Comparison of ENCODE assay signal across 25 mouse cellular contexts in the genomic region with DNA sequence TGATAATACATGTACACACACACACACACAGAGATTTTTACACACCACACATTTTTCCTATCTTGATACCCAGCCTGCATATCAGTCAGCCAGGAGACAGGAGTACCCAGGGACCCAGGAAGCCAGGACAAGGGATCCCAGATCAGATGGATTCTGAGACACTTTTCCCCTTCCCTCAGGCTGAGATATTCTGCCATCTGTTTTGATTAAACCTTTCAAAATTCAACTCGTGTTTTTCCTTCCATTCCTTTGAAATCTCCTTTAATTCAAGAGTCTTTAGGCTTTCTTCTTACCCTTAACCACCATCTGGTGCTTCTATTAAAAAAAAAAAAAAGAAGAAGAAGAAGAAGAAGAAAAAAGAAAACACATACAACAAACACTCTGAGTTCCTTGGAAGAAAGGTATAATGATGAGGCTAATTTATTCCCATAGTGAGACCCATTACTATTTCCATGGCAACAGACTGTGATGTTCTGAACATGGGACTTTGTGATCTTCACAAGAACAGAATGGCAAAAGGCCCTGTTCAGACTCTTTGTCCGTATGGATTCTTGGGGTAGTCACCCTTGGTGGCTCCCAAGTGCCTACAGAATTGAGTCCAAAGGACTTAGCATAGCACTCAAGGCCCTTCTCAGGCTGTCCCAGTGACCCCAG. TPM values are rescaled to one million over a fixed set of nuclear protein-coding genes. Genes with fewer than 3 reads are reported as not detected.
DNase-seq lines count a peak whose midpoint lies in the region; ATAC-seq and TF ChIP-seq lines count a peak whose summit lies in the region.
"Had no signal": no experiment of that assay in that cellular context is flagged by ENCODE, and none has a peak within 500 bp of the region (broad histone marks: within the 10 kb centered on the region; RNA-seq: fewer than 3 reads in every experiment).

No protein-coding gene starts in this region.

- H3K36me3 ChIP-seq in hindbrain, embryonic 11.5 days (ENCODE audit: control insufficient read depth, insufficient read depth, low read length), result no peaks in the 10 kb centered on the region
- no peaks in the 10 kb centered on the region for H3K36me3 ChIP-seq in hindbrain, postnatal 0 days (ENCODE audit: insufficient read depth, low read length)
- no peaks in the 10 kb centered on the region for H3K36me3 ChIP-seq in midbrain, embryonic 13.5 days
- H3K36me3 ChIP-seq in midbrain, embryonic 10.5 days, result no peaks in the 10 kb centered on the region
- H3K36me3 ChIP-seq in midbrain, embryonic 14.5 days (ENCODE audit: control insufficient read depth, insufficient read depth, low read length), result no peaks in the 10 kb centered on the region
- H3K36me3 ChIP-seq: G1E; limb, embryonic 12.5 days; midbrain, embryonic 12.5 days had no signal

- H3K4me2 ChIP-seq in hindbrain, embryonic 11.5 days (replicated peaks; ENCODE audit: low read depth, low read length), result no peak overlapping the region
- no peak overlapping the region for H3K4me2 ChIP-seq in hindbrain, postnatal 0 days (ENCODE audit: low read depth, low read length)
- H3K4me2 ChIP-seq in midbrain, embryonic 13.5 days (replicated peaks), result no peak overlapping the region
- H3K4me2 ChIP-seq in midbrain, embryonic 14.5 days (ENCODE audit: low read length), result no peak overlapping the region
- H3K4me2 ChIP-seq: limb, embryonic 12.5 days; liver, embryonic 11.5 days; midbrain, embryonic 12.5 days had no signal

- TF ChIP-seq CTCF in hindbrain, postnatal 0 days (IDR thresholded peaks at IDR 0.05; ENCODE audit: low read depth), result no peak

- ATAC-seq in hindbrain, embryonic 11.5 days (ENCODE audit: low FRiP score), result peak; percentile 46
- no peak for ATAC-seq in hindbrain, postnatal 0 days
- peak; percentile 45; the same call in 1 of the 2 replicates for ATAC-seq in midbrain, embryonic 13.5 days
- ATAC-seq in midbrain, embryonic 14.5 days (ENCODE audit: low FRiP score, low TSS enrichment), result no peak
- ATAC-seq: inflammation-experienced regulatory T-cells, adult 6 months; liver, postnatal 0 days; lung, postnatal 0 days; Patski had no signal

- H3K27ac ChIP-seq in hindbrain, embryonic 11.5 days (ENCODE audit: low read depth, low read length), result no peak overlapping the region
- no peak overlapping the region for H3K27ac ChIP-seq in hindbrain, postnatal 0 days
- 0 out of 2 replicates have a peak overlapping the region, but pooled peaks have one; percentile 1 for H3K27ac ChIP-seq in midbrain, embryonic 13.5 days
- H3K27ac ChIP-seq in midbrain, embryonic 10.5 days (replicated peaks), result no peak overlapping the region
- H3K27ac ChIP-seq in midbrain, embryonic 14.5 days (replicated peaks; ENCODE audit: low read depth, low read length), result no peak overlapping the region
- H3K27ac ChIP-seq: heart, adult 2 months; limb, embryonic 12.5 days; midbrain, embryonic 12.5 days had no signal

- no peaks in the 10 kb centered on the region for H3K9me3 ChIP-seq in hindbrain, embryonic 11.5 days (ENCODE audit: control insufficient read depth, low read length)
- no peaks in the 10 kb centered on the region for H3K9me3 ChIP-seq in hindbrain, postnatal 0 days (ENCODE audit: low read length)
- H3K9me3 ChIP-seq in midbrain, embryonic 13.5 days, result no peaks in the 10 kb centered on the region
- H3K9me3 ChIP-seq in midbrain, embryonic 10.5 days (replicated peaks), result no peaks in the 10 kb centered on the region
- no peaks in the 10 kb centered on the region for H3K9me3 ChIP-seq in midbrain, embryonic 14.5 days (ENCODE audit: control insufficient read depth, low read length)
- H3K9me3 ChIP-seq: G1E; limb, embryonic 12.5 days; midbrain, embryonic 12.5 days had no signal

- H3K9ac ChIP-seq in hindbrain, embryonic 11.5 days (ENCODE audit: low read depth, low read length), result no peak overlapping the region
- no peak overlapping the region for H3K9ac ChIP-seq in hindbrain, postnatal 0 days (replicated peaks; ENCODE audit: low read length)
- no peak overlapping the region for H3K9ac ChIP-seq in midbrain, embryonic 13.5 days (replicated peaks)
- no peak overlapping the region for H3K9ac ChIP-seq in midbrain, embryonic 14.5 days (replicated peaks; ENCODE audit: low read length)
- H3K9ac ChIP-seq: limb, embryonic 12.5 days; liver, postnatal 0 days; midbrain, embryonic 12.5 days had no signal

- DNase-seq in hindbrain, embryonic 11.5 days (ENCODE audit: low spot score), result peak; percentile 19
- DNase-seq in hindbrain, postnatal 0 days (ENCODE audit: low spot score), result no peak
- DNase-seq in midbrain, embryonic 10.5 days (ENCODE audit: low spot score), result no peak
- DNase-seq in midbrain, embryonic 14.5 days, result peak; percentile 51
- no peak for DNase-seq in urinary bladder, adult 18-20 months (ENCODE audit: low spot score in 2 of 2)
- DNase-seq in embryo, embryonic 10.5 days (ENCODE audit: low spot score), result no peak
- DNase-seq: adrenal gland, postnatal 36 days; cerebellum, adult 11-12 months; cerebellum, postnatal 10 days; gastrocnemius, postnatal 25 days; heart, adult 2 months; kidney, adult 18-20 months; layer of hippocampus, postnatal 36 days; liver, postnatal 0 days; right cerebral cortex, postnatal 14 days; spleen, adult 18-20 months had no signal

- H3K27me3 ChIP-seq in hindbrain, embryonic 11.5 days (ENCODE audit: control insufficient read depth, insufficient read depth, low read length), result no peaks in the 10 kb centered on the region
- no peaks in the 10 kb centered on the region for H3K27me3 ChIP-seq in hindbrain, postnatal 0 days (ENCODE audit: insufficient read depth, low read length)
- H3K27me3 ChIP-seq in midbrain, embryonic 13.5 days, result no peaks in the 10 kb centered on the region
- no peaks in the 10 kb centered on the region for H3K27me3 ChIP-seq in midbrain, embryonic 10.5 days (ENCODE audit: low read depth, poor library complexity, severe bottlenecking)
- no peaks in the 10 kb centered on the region for H3K27me3 ChIP-seq in midbrain, embryonic 14.5 days (ENCODE audit: control insufficient read depth, insufficient read depth, low read length)
- H3K27me3 ChIP-seq: CH12.LX; midbrain, embryonic 12.5 days; Patski had no signal

- H3K4me1 ChIP-seq in hindbrain, embryonic 11.5 days (replicated peaks; ENCODE audit: control insufficient read depth, insufficient read depth, low read length), result no peaks in the 10 kb centered on the region
- 0 out of 2 replicates have a peak, but pooled peaks cover 2% of the 10 kb centered on the region for H3K4me1 ChIP-seq in hindbrain, postnatal 0 days (ENCODE audit: insufficient read depth, low read length)
- H3K4me1 ChIP-seq in midbrain, embryonic 13.5 days (replicated peaks), result peaks cover 11% of the 10 kb centered on the region
- H3K4me1 ChIP-seq in midbrain, embryonic 10.5 days, result peaks cover 9% of the 10 kb centered on the region
- H3K4me1 ChIP-seq in midbrain, embryonic 14.5 days (ENCODE audit: control insufficient read depth, insufficient read depth, low read length), result 0 out of 2 replicates have a peak, but pooled peaks cover 15% of the 10 kb centered on the region

- WGBS in hindbrain, embryonic 11.5 days, result 47% methylated on average over 2 of the region's 2 CpGs
- WGBS in hindbrain, postnatal 0 days, result 32% methylated on average over 2 of the region's 2 CpGs
- WGBS in midbrain, embryonic 13.5 days, result 29% methylated on average over 2 of the region's 2 CpGs
- WGBS in midbrain, embryonic 10.5 days, result 55% methylated on average over 2 of the region's 2 CpGs
- 21% methylated on average over 2 of the region's 2 CpGs for WGBS in midbrain, embryonic 14.5 days

- no peak overlapping the region for H3K4me3 ChIP-seq in hindbrain, embryonic 11.5 days (ENCODE audit: low read depth, low read length)
- H3K4me3 ChIP-seq in hindbrain, postnatal 0 days (ENCODE audit: low read length), result no peak overlapping the region
- H3K4me3 ChIP-seq in midbrain, embryonic 13.5 days (replicated peaks), result no peak overlapping the region
- H3K4me3 ChIP-seq in midbrain, embryonic 10.5 days, result no peak overlapping the region
- no peak overlapping the region for H3K4me3 ChIP-seq in midbrain, embryonic 14.5 days (replicated peaks; ENCODE audit: low read depth, low read length)
- H3K4me3 ChIP-seq: heart, adult 2 months; limb, embryonic 12.5 days; midbrain, embryonic 12.5 days had no signal

RNA-seq across cellular contexts. Expression of a gene that starts 26.8 kb away (rescaled TPM):
- polyA plus RNA-seq in hindbrain, embryonic 11.5 days (2014; fragmentation: Nextera tagmentation; extraction: Ambion mirVana), result 7.2 and 7.7 TPM in 2 replicates
- total RNA-seq in hindbrain, postnatal 0 days (2014; rRNA removed), result 38.5 and 41.9 TPM in 2 replicates
- polyA plus RNA-seq in hindbrain, postnatal 0 days (2015; fragmentation: Nextera tagmentation; extraction: Ambion mirVana), result 14.2 TPM in 2 replicates
- polyA plus RNA-seq in midbrain, embryonic 13.5 days (2015; fragmentation: Nextera tagmentation; extraction: Ambion mirVana), result 9.1 and 9.2 TPM in 2 replicates
- polyA plus RNA-seq in midbrain, embryonic 10.5 days (2016; fragmentation: Nextera tagmentation; extraction: Ambion mirVana), result 2.3 and 3.0 TPM in 2 replicates
- 13.9 and 19.4 TPM in 2 replicates for polyA plus RNA-seq in midbrain, embryonic 14.5 days (2014; fragmentation: Nextera tagmentation; extraction: Ambion mirVana)

Comparison
In these comparisons a context has a peak if more than half of its experiments do, and no peak if none do; other contexts are left out.
1. ATAC-seq: peak in hindbrain, embryonic 11.5 days (single experiment) and midbrain, embryonic 13.5 days (single experiment); none in hindbrain, postnatal 0 days (single experiment) and midbrain, embryonic 14.5 days (single experiment).
2. DNase-seq: peak in hindbrain, embryonic 11.5 days (single experiment) and midbrain, embryonic 14.5 days (single experiment); none in hindbrain, postnatal 0 days (single experiment), midbrain, embryonic 10.5 days (single experiment), urinary bladder, adult 18-20 months (0 of 2) and embryo, embryonic 10.5 days (single experiment).